Mouse (Mus musculus): Measurements from ENCODE around the gene Hs3st5. TPM values are rescaled to one million over a fixed set of nuclear protein-coding genes. Genes with fewer than 3 reads are reported as not detected.
"Not testable (repeated sequence)": the region's sequence is repeated elsewhere in the genome, so short reads cannot be mapped to it uniquely, and the experiment has no call there.

The Hs3st5 gene
- polyA plus RNA-seq, 1 experiment from 2014 or later, result not detected

GRCm38 (mm10) chr10:36558736-36559135, 52.1 kb downstream of the Hs3st5 start:
- ATAC-seq (ENCODE audit: insufficient read depth), result no peak
- WGBS (ENCODE audit: insufficient replicate concordance), result 54% methylated on average over 5 of the region's 5 CpGs

GRCm38 (mm10) chr10:36567258-36567657, 60.6 kb downstream of the Hs3st5 start:
- Histone ChIP-seq H3K27me3 (no peaks in the 10 kb centered on the region), H3K9ac (no peak overlapping the region), H3K4me1 (replicated peaks) (no peaks in the 10 kb centered on the region), H3K27ac (replicated peaks) (no peak overlapping the region), H3K9me3 (replicated peaks) (no peaks in the 10 kb centered on the region), H3K36me3 (replicated peaks) (no peaks in the 10 kb centered on the region), H3K4me3 (replicated peaks) (no peak overlapping the region), H3K4me2 (no peak overlapping the region)
- no peak for ATAC-seq (ENCODE audit: insufficient read depth)
- 28% methylated on average over 2 of the region's 2 CpGs for WGBS (ENCODE audit: insufficient replicate concordance)

More at GRCm38 (mm10) chr10:36558736-36559135, 52.1 kb downstream of the Hs3st5 start:
- Histone ChIP-seq H3K4me3 (replicated peaks) (no peak overlapping the region), H3K4me1 (replicated peaks) (no peaks in the 10 kb centered on the region), H3K9ac (no peak overlapping the region), H3K27me3 (no peaks in the 10 kb centered on the region), H3K36me3 (replicated peaks) (no peaks in the 10 kb centered on the region), H3K9me3 (replicated peaks) (no peaks in the 10 kb centered on the region), H3K27ac (replicated peaks) (no peak overlapping the region), H3K4me2 (no peak overlapping the region)

- H3K36me3 ChIP-seq (replicated peaks), result no peaks in the 10 kb centered on the region
- no peak overlapping the region for H3K27ac ChIP-seq (replicated peaks)
- 63% methylated on average over 3 of the region's 3 CpGs for WGBS (ENCODE audit: insufficient replicate concordance)
- no peak overlapping the region for H3K4me2 ChIP-seq
- no peak overlapping the region for H3K9ac ChIP-seq
- H3K27me3 ChIP-seq, result no peaks in the 10 kb centered on the region
- H3K4me3 ChIP-seq (replicated peaks), result no peak overlapping the region
- H3K4me1 ChIP-seq (replicated peaks), result no peaks in the 10 kb centered on the region
- no peaks in the 10 kb centered on the region for H3K9me3 ChIP-seq (replicated peaks)
- ATAC-seq (ENCODE audit: insufficient read depth), result no peak
Observed at GRCm38 (mm10) chr10:36572540-36572939, 65.9 kb downstream of the Hs3st5 start.

- Histone ChIP-seq H3K4me2 (no peak overlapping the region), H3K36me3 (replicated peaks) (no peaks in the 10 kb centered on the region), H3K27me3 (no peaks in the 10 kb centered on the region), H3K4me1 (replicated peaks) (no peaks in the 10 kb centered on the region), H3K9me3 (replicated peaks) (no peaks in the 10 kb centered on the region), H3K27ac (replicated peaks) (no peak overlapping the region), H3K9ac (no peak overlapping the region), H3K4me3 (replicated peaks) (no peak overlapping the region)
- 41% methylated on average over 4 of the region's 4 CpGs for WGBS (ENCODE audit: insufficient replicate concordance)
- no peak for ATAC-seq (ENCODE audit: insufficient read depth)
Observed at GRCm38 (mm10) chr10:36578375-36579145, 71.9 kb downstream of the Hs3st5 start.

GRCm38 (mm10) chr10:36610400-36610799, 103.8 kb downstream of the Hs3st5 start:
- Histone ChIP-seq H3K4me2 (no peak overlapping the region), H3K4me1 (replicated peaks) (no peaks in the 10 kb centered on the region), H3K36me3 (replicated peaks) (no peaks in the 10 kb centered on the region), H3K4me3 (replicated peaks) (no peak overlapping the region), H3K9ac (no peak overlapping the region), H3K27ac (replicated peaks) (no peak overlapping the region), H3K9me3 (replicated peaks) (no peaks in the 10 kb centered on the region), H3K27me3 (no peaks in the 10 kb centered on the region)
- 68% methylated on average over 1 of the region's 1 CpGs for WGBS (ENCODE audit: insufficient replicate concordance)
- ATAC-seq (ENCODE audit: insufficient read depth), result no peak

GRCm38 (mm10) chr10:36611415-36611814, 104.8 kb downstream of the Hs3st5 start:
- 38% methylated on average over 1 of the region's 1 CpGs for WGBS (ENCODE audit: insufficient replicate concordance)
- not testable (repeated sequence) for H3K27me3 ChIP-seq; H3K27ac ChIP-seq (replicated peaks); ATAC-seq (ENCODE audit: insufficient read depth); H3K4me1 ChIP-seq (replicated peaks); H3K36me3 ChIP-seq (replicated peaks); H3K9ac ChIP-seq; H3K4me3 ChIP-seq (replicated peaks); H3K9me3 ChIP-seq (replicated peaks); H3K4me2 ChIP-seq

GRCm38 (mm10) chr10:36623037-36623436, 116.4 kb downstream of the Hs3st5 start:
- no peaks in the 10 kb centered on the region for H3K27me3 ChIP-seq
- no peaks in the 10 kb centered on the region for H3K4me1 ChIP-seq (replicated peaks)
- no peaks in the 10 kb centered on the region for H3K9me3 ChIP-seq (replicated peaks)
- WGBS (ENCODE audit: insufficient replicate concordance), result 42% methylated on average over 1 of the region's 1 CpGs
- no peak overlapping the region for H3K4me2 ChIP-seq
- H3K4me3 ChIP-seq (replicated peaks), result no peak overlapping the region
- no peaks in the 10 kb centered on the region for H3K36me3 ChIP-seq (replicated peaks)
- no peak overlapping the region for H3K9ac ChIP-seq
- no peak for ATAC-seq (ENCODE audit: insufficient read depth)
- H3K27ac ChIP-seq (replicated peaks), result no peak overlapping the region

- no peak overlapping the region for H3K27ac ChIP-seq (replicated peaks)
- 55% methylated on average over 4 of the region's 4 CpGs for WGBS (ENCODE audit: insufficient replicate concordance)
Observed at GRCm38 (mm10) chr10:36627952-36628351, 121.3 kb downstream of the Hs3st5 start.

GRCm38 (mm10) chr10:36631746-36632145, 125.1 kb downstream of the Hs3st5 start:
- 27% methylated on average over 1 of the region's 1 CpGs for WGBS (ENCODE audit: insufficient replicate concordance)
- no peak for ATAC-seq (ENCODE audit: insufficient read depth)

More at GRCm38 (mm10) chr10:36627952-36628351, 121.3 kb downstream of the Hs3st5 start:
- Histone ChIP-seq H3K4me2 (no peak overlapping the region), H3K4me1 (replicated peaks) (no peaks in the 10 kb centered on the region), H3K27me3 (no peaks in the 10 kb centered on the region), H3K9ac (no peak overlapping the region), H3K36me3 (replicated peaks) (no peaks in the 10 kb centered on the region), H3K9me3 (replicated peaks) (no peaks in the 10 kb centered on the region), H3K4me3 (replicated peaks) (no peak overlapping the region)
- no peak for ATAC-seq (ENCODE audit: insufficient read depth)

GRCm38 (mm10) chr10:36650653-36651052, 144.0 kb downstream of the Hs3st5 start:
- H3K36me3 ChIP-seq (replicated peaks), result no peaks in the 10 kb centered on the region
- H3K4me2 ChIP-seq, result no peak overlapping the region
- H3K27me3 ChIP-seq, result no peaks in the 10 kb centered on the region
- H3K4me1 ChIP-seq (replicated peaks), result no peaks in the 10 kb centered on the region
- no peaks in the 10 kb centered on the region for H3K9me3 ChIP-seq (replicated peaks)
- H3K4me3 ChIP-seq (replicated peaks), result no peak overlapping the region
- H3K9ac ChIP-seq, result no peak overlapping the region
- no peak overlapping the region for H3K27ac ChIP-seq (replicated peaks)
- 32% methylated on average over 5 of the region's 5 CpGs for WGBS (ENCODE audit: insufficient replicate concordance)
- ATAC-seq (ENCODE audit: insufficient read depth), result no peak

More at GRCm38 (mm10) chr10:36631746-36632145, 125.1 kb downstream of the Hs3st5 start:
- Histone ChIP-seq H3K27me3 (no peaks in the 10 kb centered on the region), H3K9me3 (replicated peaks) (no peaks in the 10 kb centered on the region), H3K4me1 (replicated peaks) (no peaks in the 10 kb centered on the region), H3K36me3 (replicated peaks) (no peaks in the 10 kb centered on the region), H3K4me3 (replicated peaks) (no peak overlapping the region), H3K4me2 (no peak overlapping the region), H3K9ac (no peak overlapping the region), H3K27ac (replicated peaks) (no peak overlapping the region)

GRCm38 (mm10) chr10:36713974-36714373, 207.4 kb downstream of the Hs3st5 start:
- Histone ChIP-seq H3K27ac (replicated peaks) (no peak overlapping the region), H3K4me1 (replicated peaks) (no peaks in the 10 kb centered on the region), H3K27me3 (no peaks in the 10 kb centered on the region), H3K4me2 (no peak overlapping the region), H3K9me3 (replicated peaks) (no peaks in the 10 kb centered on the region), H3K4me3 (replicated peaks) (no peak overlapping the region), H3K36me3 (replicated peaks) (no peaks in the 10 kb centered on the region), H3K9ac (no peak overlapping the region)
- no peak for ATAC-seq (ENCODE audit: insufficient read depth)
- WGBS (ENCODE audit: insufficient replicate concordance), result 46% methylated on average over 3 of the region's 3 CpGs

GRCm38 (mm10) chr10:36726239-36726638, 219.6 kb downstream of the Hs3st5 start:
- H3K4me1 ChIP-seq (replicated peaks), result no peaks in the 10 kb centered on the region
- no peaks in the 10 kb centered on the region for H3K36me3 ChIP-seq (replicated peaks)
- no peaks in the 10 kb centered on the region for H3K9me3 ChIP-seq (replicated peaks)
- no peaks in the 10 kb centered on the region for H3K27me3 ChIP-seq
- WGBS (ENCODE audit: insufficient replicate concordance), result 71% methylated on average over 3 of the region's 3 CpGs
- H3K4me2 ChIP-seq, result no peak overlapping the region
- ATAC-seq (ENCODE audit: insufficient read depth), result no peak
- H3K9ac ChIP-seq, result no peak overlapping the region
- H3K4me3 ChIP-seq (replicated peaks), result no peak overlapping the region
- H3K27ac ChIP-seq (replicated peaks), result no peak overlapping the region

All from liver, embryonic 15.5 days (tissue).